Mouse (Mus musculus) midbrain, embryonic 16.5 days (tissue): ENCODE measurements at regions not wholly inside any gene's neighbourhood (a gene's known extent, or its start where the extent isn't known, plus 50 kb on each side); places are given as distances from the start of the nearest gene placed in this dataset.
A peak's percentile ranks its signal among the peaks of the same experiment; 100 is the strongest.
"Not testable (repeated sequence)": the region's sequence is repeated elsewhere in the genome, so short reads cannot be mapped to it uniquely, and the experiment has no call there.

Source experiments
- ATAC-seq: fragments of 200-750 bp; cut with Nextera tagmentation; 2 replicates; pipeline ENCODE4 v1.8.0; 2017; ENCODE audit warnings: moderate TSS enrichment
- H3K27ac ChIP-seq: fragments of 300-500 bp; sonication (generic); 2 replicates; pipeline ENCODE4 v1.5.1; 2014; ENCODE audit warnings: mild to moderate bottlenecking, low read length, mixed read lengths
- H3K27me3 ChIP-seq: fragments of 300-500 bp; sonication (generic); 2 replicates; pipeline ENCODE4 v1.6.1; 2014; ENCODE audit warnings: low read depth, low read length, mixed read lengths; ENCODE audit not compliant: control insufficient read depth, insufficient read depth
- H3K36me3 ChIP-seq: fragments of 300-500 bp; sonication (generic); 2 replicates; pipeline ENCODE4 v1.6.1; 2014; ENCODE audit warnings: mild to moderate bottlenecking, low read length, moderate library complexity, mixed read lengths; ENCODE audit not compliant: control insufficient read depth, insufficient read depth
- H3K4me1 ChIP-seq: fragments of 300-500 bp; sonication (generic); 2 replicates; pipeline ENCODE4 v1.6.1; 2014; ENCODE audit warnings: mild to moderate bottlenecking, low read length, mixed read lengths; ENCODE audit not compliant: control insufficient read depth, insufficient read depth
- H3K4me2 ChIP-seq: fragments of 300-500 bp; sonication (generic); 2 replicates; pipeline ENCODE4 v1.6.1; 2014; ENCODE audit warnings: mild to moderate bottlenecking, low read length, mixed read lengths
- H3K4me3 ChIP-seq: fragments of 300-500 bp; sonication (generic); 2 replicates; pipeline ENCODE4 v1.5.1; 2014; ENCODE audit warnings: low read depth, mild to moderate bottlenecking, low read length, moderate library complexity, mixed read lengths
- H3K9ac ChIP-seq: fragments of 300-500 bp; sonication (generic); 2 replicates; pipeline ENCODE4 v1.6.1; 2014; ENCODE audit warnings: low read depth, low read length, mixed read lengths
- H3K9me3 ChIP-seq: fragments of 300-500 bp; sonication (generic); replicated peaks from 2 replicates; pipeline ENCODE4 v1.6.1; 2014; ENCODE audit warnings: mild to moderate bottlenecking, low read length, mixed read lengths; ENCODE audit not compliant: control insufficient read depth, poor library complexity, severe bottlenecking
- WGBS: fragments of 180-500 bp; shearing (Covaris S2); extraction: QIAGEN DNeasy Blood & Tissue Kit; methylation state at CpG from one replicate; pipeline ENCODE4 v1.1.7; 2014; 5-methylcytosine and 5-hydroxymethylcytosine counted together

DNA sequence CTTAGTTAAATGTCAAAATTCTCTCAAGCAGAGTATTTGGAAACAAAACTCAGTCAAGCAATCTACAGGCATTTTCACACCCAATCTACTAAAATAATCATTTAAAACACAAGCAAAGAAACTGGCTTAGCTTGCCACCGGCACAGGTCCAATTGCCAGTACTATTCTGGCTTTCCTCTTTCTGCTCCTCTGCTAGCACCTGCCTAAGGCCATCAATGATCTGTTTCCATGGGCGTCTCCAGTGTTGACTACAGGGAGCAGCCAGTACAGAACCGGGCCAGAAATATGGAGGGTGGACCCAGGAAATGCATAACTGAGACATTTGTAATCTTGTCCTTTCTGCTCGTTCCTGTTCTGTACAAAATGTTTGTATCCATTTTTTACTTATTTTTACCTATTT lies 96.4 kb upstream of the C6 start:
- H3K4me3 ChIP-seq: no peak overlapping the region
- H3K27me3 ChIP-seq: no peaks in the 10 kb centered on the region
- H3K9me3 ChIP-seq: no peaks in the 10 kb centered on the region
- no peak overlapping the region for H3K27ac ChIP-seq
- WGBS: 87% methylated on average over 4 of the region's 4 CpGs
- no peak for ATAC-seq
- H3K4me1 ChIP-seq: no peaks in the 10 kb centered on the region
- no peak overlapping the region for H3K9ac ChIP-seq
- H3K36me3 ChIP-seq: no peaks in the 10 kb centered on the region
- no peak overlapping the region for H3K4me2 ChIP-seq

DNA sequence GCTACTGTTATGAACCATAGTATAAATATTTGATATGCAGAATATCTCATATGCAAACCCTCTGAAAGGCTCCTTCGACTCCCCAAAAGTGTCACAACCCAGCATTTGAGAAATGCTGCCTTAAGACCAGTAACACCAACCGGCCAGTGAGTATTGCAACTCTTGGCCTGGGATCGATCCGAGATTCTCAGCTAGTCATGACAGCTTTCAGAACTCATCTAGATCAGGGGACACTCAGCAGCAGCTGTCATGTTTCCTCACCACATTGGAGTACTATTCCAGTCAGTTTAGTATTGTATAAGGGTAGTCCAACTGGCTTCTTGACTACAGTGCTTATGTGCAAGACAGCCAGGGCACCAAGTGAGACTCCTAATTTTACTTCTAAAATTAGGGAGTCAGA lies 85.3 kb upstream of the C6 start:
- ATAC-seq: no peak
- Histone ChIP-seq H3K9ac (no peak overlapping the region), H3K9me3 (no peaks in the 10 kb centered on the region), H3K4me1 (peaks cover 9% of the 10 kb centered on the region), H3K27ac (no peak overlapping the region), H3K36me3 (no peaks in the 10 kb centered on the region), H3K4me2 (no peak overlapping the region), H3K4me3 (no peak overlapping the region), H3K27me3 (no peaks in the 10 kb centered on the region)
- WGBS: 97% methylated on average over 4 of the region's 4 CpGs

DNA sequence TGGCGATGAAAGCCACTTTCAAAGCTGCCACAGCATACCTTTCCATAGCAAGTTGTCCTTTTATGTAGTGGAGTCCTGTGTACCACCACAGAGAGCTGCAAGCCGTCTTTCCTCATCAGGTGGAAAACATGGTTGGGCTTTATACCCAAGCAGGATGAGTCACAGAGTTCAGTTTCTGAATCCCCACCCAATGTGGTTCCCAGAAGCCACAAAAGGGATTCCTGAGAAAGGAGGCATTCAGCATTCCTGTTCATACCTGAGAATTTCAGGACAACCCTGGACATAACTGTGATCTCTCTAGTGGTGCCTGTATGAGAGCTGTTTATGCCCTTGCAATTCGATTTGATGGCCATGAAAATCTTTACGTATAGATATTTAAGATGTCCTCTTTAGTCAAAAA lies 84.1 kb upstream of the C6 start:
- Histone ChIP-seq H3K4me3 (no peak overlapping the region), H3K4me2 (no peak overlapping the region), H3K9ac (no peak overlapping the region), H3K4me1 (peaks cover 9% of the 10 kb centered on the region), H3K27me3 (no peaks in the 10 kb centered on the region), H3K36me3 (no peaks in the 10 kb centered on the region), H3K27ac (no peak overlapping the region), H3K9me3 (no peaks in the 10 kb centered on the region)
- 69% methylated on average over 4 of the region's 4 CpGs for WGBS
- ATAC-seq: no peak

DNA sequence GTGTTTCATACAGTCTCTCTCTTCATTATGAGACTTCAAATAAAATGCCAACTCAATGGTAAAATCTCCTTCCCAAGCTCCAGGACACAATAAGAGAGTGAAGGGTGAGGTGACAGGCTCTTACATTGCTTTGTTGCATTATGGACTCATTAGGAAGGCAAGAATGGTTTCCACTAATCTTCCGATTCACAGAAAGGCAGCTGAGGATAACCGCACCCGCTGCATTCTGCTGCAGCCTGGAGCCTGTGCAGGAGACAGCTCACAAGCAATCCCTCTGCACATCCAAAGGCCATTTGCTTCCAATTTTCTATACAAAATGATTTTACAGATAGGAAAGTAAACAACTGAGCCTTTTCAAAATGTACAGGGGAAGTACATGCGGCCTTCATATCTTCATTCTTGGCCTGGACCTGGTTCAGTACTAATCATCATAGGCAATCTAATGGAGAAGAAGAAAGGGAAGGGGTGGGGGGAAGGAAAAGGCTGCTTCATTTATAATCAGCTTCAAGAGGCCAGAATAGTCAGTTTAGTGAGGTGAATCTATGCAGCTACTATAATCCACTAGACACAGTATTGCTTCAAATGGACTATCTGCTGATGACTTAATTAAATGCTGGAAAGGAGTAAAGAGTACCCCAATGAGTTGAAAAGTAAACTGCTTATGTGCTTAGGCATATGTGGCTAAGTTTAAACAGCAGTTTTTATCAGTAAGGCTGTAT lies 82.9 kb upstream of the C6 start:
- ATAC-seq: peak; percentile 84
- H3K4me1 ChIP-seq: peaks cover 9% of the 10 kb centered on the region
- H3K4me3 ChIP-seq: no peak overlapping the region
- H3K4me2 ChIP-seq: no peak overlapping the region
- H3K9me3 ChIP-seq: no peaks in the 10 kb centered on the region
- 13% methylated on average over 4 of the region's 4 CpGs for WGBS
- peak overlapping the region; percentile 37; the same call in 1 of the 2 replicates for H3K27ac ChIP-seq
- H3K36me3 ChIP-seq: no peaks in the 10 kb centered on the region
- no peaks in the 10 kb centered on the region for H3K27me3 ChIP-seq
- no peak overlapping the region for H3K9ac ChIP-seq

DNA sequence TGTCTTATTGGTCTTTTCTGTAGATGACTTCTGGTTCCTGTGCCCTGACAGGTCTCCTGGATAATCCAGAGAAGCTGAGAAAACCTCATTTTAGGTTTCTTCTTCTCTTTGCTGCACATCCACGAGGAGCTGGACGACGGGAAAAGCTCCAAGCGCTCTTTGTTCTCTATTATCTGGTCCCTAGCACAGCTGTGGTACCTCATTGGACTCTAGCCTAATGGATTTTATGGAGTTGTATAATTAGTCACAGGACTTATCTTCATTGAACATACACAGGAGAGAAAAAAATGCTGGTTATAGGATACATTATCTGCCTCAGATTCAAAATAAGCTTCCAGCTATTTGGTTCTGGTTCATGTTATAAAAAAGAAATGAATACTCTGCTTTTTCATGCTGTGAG lies 78.3 kb upstream of the C6 start:
- peak; percentile 61 for ATAC-seq
- Histone ChIP-seq H3K36me3 (no peaks in the 10 kb centered on the region), H3K4me3 (no peak overlapping the region), H3K4me1 (peaks cover 9% of the 10 kb centered on the region), H3K27me3 (no peaks in the 10 kb centered on the region), H3K4me2 (no peak overlapping the region), H3K9me3 (no peaks in the 10 kb centered on the region), H3K27ac (no peak overlapping the region), H3K9ac (no peak overlapping the region)
- 38% methylated on average over 4 of the region's 4 CpGs for WGBS

DNA sequence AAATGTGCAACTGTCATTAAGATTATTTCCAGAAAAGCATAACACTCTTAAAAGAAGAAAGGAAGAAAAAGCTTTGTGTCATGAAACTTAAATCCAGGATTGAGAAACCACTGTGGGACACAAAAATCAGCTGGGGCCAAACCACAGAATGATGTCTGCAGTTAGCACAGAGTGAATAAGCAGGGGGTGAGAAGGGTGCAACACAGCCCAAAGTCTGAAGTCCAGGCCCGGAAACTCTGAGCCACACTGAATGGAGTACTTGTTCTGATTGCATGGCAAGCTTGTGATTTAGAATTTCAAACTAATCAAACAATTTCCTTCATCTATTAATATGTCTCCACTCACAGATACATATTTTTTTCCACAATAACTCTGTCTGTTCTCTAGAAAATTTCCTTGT lies 73.3 kb upstream of the C6 start:
- no peaks in the 10 kb centered on the region for H3K9me3 ChIP-seq
- 85% methylated on average over 1 of the region's 1 CpGs for WGBS
- H3K4me1 ChIP-seq: no peaks in the 10 kb centered on the region
- no peak for ATAC-seq
- H3K4me2 ChIP-seq: no peak overlapping the region
- H3K9ac ChIP-seq: no peak overlapping the region
- no peaks in the 10 kb centered on the region for H3K27me3 ChIP-seq
- no peaks in the 10 kb centered on the region for H3K36me3 ChIP-seq
- H3K27ac ChIP-seq: no peak overlapping the region
- H3K4me3 ChIP-seq: no peak overlapping the region

DNA sequence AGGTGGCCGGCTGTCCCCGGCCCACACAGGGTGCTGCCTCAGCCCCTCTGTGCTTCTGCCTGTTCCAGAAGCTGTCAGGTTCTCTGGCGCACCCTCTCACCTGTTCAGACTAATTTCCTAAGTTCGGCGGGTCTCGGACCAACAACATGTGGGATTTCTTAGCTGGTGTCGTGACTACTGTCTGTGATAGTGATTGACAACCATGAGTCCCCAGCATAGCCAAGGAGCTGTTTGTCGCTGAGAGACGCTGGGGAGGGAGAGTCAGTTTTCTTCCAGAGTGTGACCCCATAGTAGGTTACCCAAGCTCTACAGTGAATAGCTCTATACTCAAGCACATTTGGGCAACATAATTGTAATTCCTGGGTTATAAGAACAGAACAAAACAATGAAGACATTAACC lies 54.1 kb upstream of the C6 start:
- not testable (repeated sequence) for H3K9ac ChIP-seq, H3K4me1 ChIP-seq, ATAC-seq, H3K4me2 ChIP-seq, H3K4me3 ChIP-seq, H3K27ac ChIP-seq, H3K36me3 ChIP-seq, H3K27me3 ChIP-seq, H3K9me3 ChIP-seq
- 96% methylated on average over 7 of the region's 9 CpGs for WGBS
